Mouse (Mus musculus): Measurements from ENCODE around the gene Stk39. TPM values are rescaled to one million over a fixed set of nuclear protein-coding genes. Genes with fewer than 3 reads are reported as not detected.

Gene Stk39
- polyA plus RNA-seq, 1 experiment = not detected

- no peak for TF ChIP-seq GATA1 (IDR thresholded peaks at IDR 0.05; ENCODE audit: low read length)
Measured at GRCm38 (mm10) chr2:68412149-68412548, 59.9 kb downstream of the Stk39 start.

GRCm38 (mm10) chr2:68411201-68411600, 60.9 kb downstream of the Stk39 start:
- TF ChIP-seq GATA1 (IDR thresholded peaks at IDR 0.05; ENCODE audit: low read length) = no peak

GRCm38 (mm10) chr2:68409640-68410215, 62.3 kb downstream of the Stk39 start:
- no peak for TF ChIP-seq GATA1 (IDR thresholded peaks at IDR 0.05; ENCODE audit: low read length)

- TF ChIP-seq GATA1 (IDR thresholded peaks at IDR 0.05; ENCODE audit: low read length) = no peak
Measured at GRCm38 (mm10) chr2:68408271-68408980, 63.6 kb downstream of the Stk39 start.

- no peak for TF ChIP-seq GATA1 (IDR thresholded peaks at IDR 0.05; ENCODE audit: low read length)
Measured at GRCm38 (mm10) chr2:68407179-68407950, 64.7 kb downstream of the Stk39 start.

- no peak for TF ChIP-seq GATA1 (IDR thresholded peaks at IDR 0.05; ENCODE audit: low read length)
Measured at GRCm38 (mm10) chr2:68406571-68407074, 65.4 kb downstream of the Stk39 start.

GRCm38 (mm10) chr2:68405163-68405715, 66.8 kb downstream of the Stk39 start:
- TF ChIP-seq GATA1 (IDR thresholded peaks at IDR 0.05; ENCODE audit: low read length) = no peak

- no peak for TF ChIP-seq GATA1 (IDR thresholded peaks at IDR 0.05; ENCODE audit: low read length)
Measured at GRCm38 (mm10) chr2:68404274-68405162, 67.5 kb downstream of the Stk39 start.

GRCm38 (mm10) chr2:68393611-68394549, 78.2 kb downstream of the Stk39 start:
- TF ChIP-seq GATA1 (IDR thresholded peaks at IDR 0.05; ENCODE audit: low read length) = no peak

- no peak for TF ChIP-seq GATA1 (IDR thresholded peaks at IDR 0.05; ENCODE audit: low read length)
Measured at GRCm38 (mm10) chr2:68387824-68388582, 84.1 kb downstream of the Stk39 start.

- TF ChIP-seq GATA1 (IDR thresholded peaks at IDR 0.05; ENCODE audit: low read length) = no peak
Measured at GRCm38 (mm10) chr2:68386313-68386863, 85.7 kb downstream of the Stk39 start.

- TF ChIP-seq GATA1 (IDR thresholded peaks at IDR 0.05; ENCODE audit: low read length) = no peak
Measured at GRCm38 (mm10) chr2:68385654-68386312, 86.3 kb downstream of the Stk39 start.

All from G1E-ER4 (cell line).